Mouse (Mus musculus) testis, adult 2 months (tissue): Measurements from ENCODE around the gene Fam129b. TPM values are rescaled to one million over a fixed set of nuclear protein-coding genes. Genes with fewer than 3 reads are reported as not detected.
"Not testable (repeated sequence)": the region's sequence is repeated elsewhere in the genome, so short reads cannot be mapped to it uniquely, and the experiment has no call there.

Experiments used
- H3K27ac ChIP-seq: fragments of 200-500 bp; 2 replicates; pipeline ENCODE4 v1.5.1; 2012; ENCODE audit warnings: low read depth, low read length; ENCODE audit not compliant: control insufficient read depth, insufficient read depth
- H3K27me3 ChIP-seq: fragments of 200-500 bp; 2 replicates; pipeline ENCODE4 v1.6.1; 2012; ENCODE audit warnings: mild to moderate bottlenecking, low read length, moderate library complexity; ENCODE audit not compliant: control insufficient read depth, insufficient read depth
- H3K36me3 ChIP-seq: fragments of 200-500 bp; 2 replicates; pipeline ENCODE4 v1.6.1; 2012; ENCODE audit warnings: mild to moderate bottlenecking, low read length; ENCODE audit not compliant: control insufficient read depth, insufficient read depth
- H3K4me1 ChIP-seq: fragments of 200-500 bp; 2 replicates; pipeline ENCODE4 v1.6.1; 2012; ENCODE audit warnings: low read length; ENCODE audit not compliant: control insufficient read depth, insufficient read depth
- H3K4me3 ChIP-seq: fragments of 200-500 bp; 2 replicates; pipeline ENCODE4 v1.5.1; 2012; ENCODE audit warnings: low read depth, mild to moderate bottlenecking, low read length, moderate library complexity, mixed read lengths; ENCODE audit not compliant: control insufficient read depth
- CTCF ChIP-seq: fragments of 200-500 bp; IDR thresholded peaks from 2 replicates; pipeline ENCODE4 v1.5.1; 2012; ENCODE audit warnings: low read depth, mild to moderate bottlenecking, inconsistent platforms, low read length, moderate library complexity; ENCODE audit not compliant: control insufficient read depth, insufficient read depth, insufficient replicate concordance
- POLR2A ChIP-seq: fragments of 200-500 bp; IDR thresholded peaks from 2 replicates; pipeline ENCODE4 v1.6.1; 2012; ENCODE audit warnings: low read depth, mild to moderate bottlenecking, inconsistent platforms, low read length, moderate library complexity; ENCODE audit not compliant: control insufficient read depth
- polyA plus RNA-seq: library from polyadenylated mRNA; depleted of rRNA; stranded (reverse); fragments of >200 nt; gene quantifications from 2 replicates; pipeline ENCODE4 v1.2.3, GENCODE M21; 2012

Fam129b gene
- polyA plus RNA-seq, 1 experiment: 2.0 TPM

- Histone ChIP-seq H3K4me3 (no peak overlapping the region), H3K27ac (no peak overlapping the region), H3K36me3 (no peaks in the 10 kb centered on the region; the same call in 1 of the 2 replicates), H3K4me1 (peaks cover 5% of the 10 kb centered on the region), H3K27me3 (no peaks in the 10 kb centered on the region)
- TF ChIP-seq CTCF (peak; percentile 53; the same call in 1 of the 2 replicates), POLR2A (no peak)
Measured at GRCm38 (mm10) chr2:32842558-32842957, 33.4 kb upstream of the Fam129b start.

DNA sequence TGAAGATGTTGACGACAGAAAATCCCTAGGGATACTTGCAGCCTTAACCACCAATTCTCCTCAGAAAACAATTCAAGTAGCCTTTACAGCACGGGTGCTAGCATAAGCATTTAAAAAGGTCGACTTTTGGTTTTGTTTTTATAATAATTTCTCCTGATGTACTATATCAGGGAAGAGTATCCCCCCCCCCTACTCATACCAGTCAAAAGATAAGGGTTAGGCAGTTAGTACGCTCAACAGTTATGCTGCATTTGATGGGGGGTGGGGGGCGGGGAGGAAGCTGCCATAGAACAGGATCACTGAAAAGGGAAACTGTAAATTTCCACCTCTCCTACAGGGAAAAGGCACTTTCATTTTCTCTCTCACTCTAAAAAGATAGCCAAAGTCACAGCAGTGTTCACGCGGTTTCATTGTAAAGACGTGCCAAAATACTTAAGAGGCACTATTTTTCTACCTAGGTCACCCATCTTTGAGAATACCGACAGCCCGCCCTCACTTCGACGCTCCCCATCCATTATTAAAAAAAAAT is 30.3 kb upstream of the Fam129b start:
- Histone ChIP-seq H3K36me3 (no peaks in the 10 kb centered on the region; the same call in 1 of the 2 replicates), H3K4me3 (no peak overlapping the region; the same call in 1 of the 2 replicates), H3K27ac (no peak overlapping the region), H3K27me3 (no peaks in the 10 kb centered on the region), H3K4me1 (peaks cover 5% of the 10 kb centered on the region)
- TF ChIP-seq CTCF (no peak), POLR2A (no peak)

GRCm38 (mm10) chr2:32846101-32846804 is 29.7 kb upstream of the Fam129b start:
- Histone ChIP-seq H3K27me3 (no peaks in the 10 kb centered on the region), H3K36me3 (no peaks in the 10 kb centered on the region; the same call in 1 of the 2 replicates), H3K4me1 (peaks cover 5% of the 10 kb centered on the region), H3K4me3 (peak overlapping the region; percentile 91), H3K27ac (peak overlapping the region; percentile 61)
- TF ChIP-seq POLR2A (no peak), CTCF (no peak)

DNA sequence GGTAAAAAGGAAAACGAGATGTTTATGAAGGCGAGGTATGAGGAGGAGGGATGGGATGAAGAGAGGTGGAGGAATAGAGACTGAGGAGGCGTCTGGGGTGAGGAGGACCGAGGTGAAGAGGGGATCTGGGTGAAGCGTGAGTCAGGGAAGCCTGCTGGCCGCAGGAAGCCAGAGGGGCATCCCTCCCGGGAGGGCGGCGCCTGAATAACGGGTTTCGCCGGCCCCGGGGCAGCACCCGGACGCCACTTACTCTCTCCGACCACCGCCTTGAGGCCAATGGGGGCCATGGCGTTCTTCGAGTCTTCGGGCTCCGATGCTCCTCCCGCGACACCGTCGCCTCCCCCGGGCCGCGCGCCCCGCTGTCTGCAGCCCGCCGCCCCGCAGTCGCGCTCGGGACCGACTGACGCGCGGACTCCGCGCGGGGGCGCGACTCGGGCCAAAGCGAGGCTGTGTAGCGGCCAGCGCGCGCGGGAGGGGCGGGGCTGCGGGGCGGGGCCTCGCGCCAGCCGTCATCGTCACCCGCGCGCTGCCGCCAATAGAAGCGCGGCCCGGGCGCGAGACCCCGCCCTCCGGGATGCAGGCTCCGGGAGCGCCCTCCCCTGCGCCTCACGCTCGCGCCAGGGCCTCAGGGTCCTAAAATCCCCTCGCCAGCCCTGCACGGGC is 29.0 kb upstream of the Fam129b start, which contains the start of gene Stxbp1:
Gene Stxbp1, minus strand, starts transcription at position 441 of the 663 bp plus-strand sequence.
- TF ChIP-seq CTCF: no peak
- peak; percentile 66 for TF ChIP-seq POLR2A
- peak within 1 kb of the TSS; percentile 61 for H3K27ac ChIP-seq
- no peaks in the 10 kb centered on the region for H3K27me3 ChIP-seq
- H3K36me3 ChIP-seq: no peaks in the 10 kb centered on the region; the same call in 1 of the 2 replicates
- peaks cover 5% of the 10 kb centered on the region for H3K4me1 ChIP-seq
- peak within 1 kb of the TSS; percentile 91 for H3K4me3 ChIP-seq

- H3K27ac ChIP-seq: no peak overlapping the region
- TF ChIP-seq CTCF (no peak), POLR2A (no peak)
- H3K4me1 ChIP-seq: peaks cover 5% of the 10 kb centered on the region
- H3K36me3 ChIP-seq: no peaks in the 10 kb centered on the region
- H3K27me3 ChIP-seq: no peaks in the 10 kb centered on the region
- peak overlapping the region; percentile 36 for H3K4me3 ChIP-seq
Measured at GRCm38 (mm10) chr2:32847468-32847821, 28.5 kb upstream of the Fam129b start.

- no peaks in the 10 kb centered on the region for H3K36me3 ChIP-seq
- H3K27ac ChIP-seq: no peak overlapping the region
- TF ChIP-seq POLR2A: no peak
- TF ChIP-seq CTCF: no peak
- H3K4me3 ChIP-seq: no peak overlapping the region
- no peaks in the 10 kb centered on the region for H3K27me3 ChIP-seq
- H3K4me1 ChIP-seq: no peaks in the 10 kb centered on the region; the same call in 1 of the 2 replicates
Measured at GRCm38 (mm10) chr2:32852156-32852555, 23.8 kb upstream of the Fam129b start.

DNA sequence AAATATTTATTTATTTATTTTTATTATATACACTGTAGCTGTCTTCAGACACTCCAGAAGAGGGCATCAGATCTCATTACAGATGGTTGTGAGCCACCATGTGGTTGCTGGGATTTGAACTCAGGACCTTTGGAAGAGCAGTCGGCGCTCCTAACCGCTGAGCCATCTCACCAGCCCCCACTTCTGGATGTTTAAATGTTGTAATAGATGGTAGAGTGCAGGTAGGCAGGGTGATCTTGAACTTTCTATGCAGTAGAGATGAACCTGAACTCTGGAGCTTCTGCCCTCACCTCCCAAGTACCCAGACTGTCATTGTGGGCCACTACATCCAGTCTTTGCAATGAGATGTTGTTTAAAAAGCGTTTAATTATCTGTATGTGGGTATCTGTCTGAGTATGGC is 22.2 kb upstream of the Fam129b start:
- not testable (repeated sequence) for H3K27me3 ChIP-seq, H3K4me1 ChIP-seq, H3K27ac ChIP-seq, H3K36me3 ChIP-seq, H3K4me3 ChIP-seq
